Mouse (Mus musculus) ES-E14 (cell line): ENCODE results near the gene Tomm7.

Source experiments
- MAFK ChIP-seq: IDR thresholded peaks from 2 replicates; pipeline ENCODE4 v1.6.1; 2014; ENCODE audit warnings: mild to moderate bottlenecking, low read depth, low read length, inconsistent platforms; ENCODE audit not compliant: insufficient read depth
- ZNF384 ChIP-seq: IDR thresholded peaks from 2 replicates; pipeline ENCODE4 v1.6.1; 2012; ENCODE audit warnings: low read depth, low read length, inconsistent platforms

DNA sequence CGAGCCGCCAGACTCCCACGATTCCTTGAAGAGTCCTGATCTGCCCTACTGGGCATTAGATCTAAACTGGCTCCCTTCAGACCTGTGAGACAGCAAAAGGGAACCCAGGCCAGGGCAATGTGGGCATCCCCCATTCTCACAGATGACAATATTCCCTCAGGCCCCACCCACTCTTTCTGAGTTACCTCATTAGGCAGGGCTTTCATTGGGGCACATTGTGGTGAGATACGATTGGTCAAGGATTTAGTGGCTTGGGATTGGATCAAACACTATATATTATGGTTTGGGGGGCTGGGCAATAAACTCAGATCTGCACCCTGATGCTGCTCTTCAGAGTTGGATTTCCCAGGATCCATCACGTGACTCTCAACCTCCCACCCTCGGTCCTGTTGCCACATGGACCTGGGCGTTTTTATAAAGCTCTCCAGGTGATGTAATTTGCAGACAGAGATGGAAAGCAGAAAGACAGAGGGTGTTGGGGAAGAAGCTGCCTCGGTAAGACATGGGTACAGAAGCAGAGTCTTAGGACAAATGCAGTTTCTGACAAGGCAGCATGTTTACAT lies 19.7 kb downstream of the Tomm7 start:
- TF ChIP-seq MAFK (no peak), ZNF384 (no peak)
